ENCODE assay signal across 15 mouse cellular contexts in the genomic region with DNA sequence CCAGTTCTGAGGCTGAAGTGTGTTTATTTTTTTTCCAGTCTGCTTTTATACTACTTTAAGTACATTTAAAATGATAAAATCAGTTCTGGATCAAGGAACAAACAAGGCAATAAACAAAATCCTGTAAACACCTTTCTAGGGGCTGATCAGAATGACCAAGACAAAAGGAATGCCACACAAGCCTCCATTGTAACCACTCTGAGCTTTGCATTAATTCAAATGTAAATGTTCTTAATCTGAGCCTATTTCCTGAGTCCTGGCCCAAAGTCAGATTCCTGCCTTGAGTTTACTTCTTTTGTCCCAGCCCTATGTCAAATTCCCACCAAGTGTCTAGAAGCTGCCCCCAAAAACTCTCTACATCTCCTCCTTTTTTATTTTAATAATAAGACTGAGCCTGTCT.
"Had no signal": no experiment of that assay in that cellular context is flagged by ENCODE, and none has a peak within 500 bp of the region (broad histone marks: within the 10 kb centered on the region; RNA-seq: fewer than 3 reads in every experiment).

No protein-coding gene starts in this region.

- DNase-seq: retina, postnatal 1 day; right cerebral cortex, adult 18-20 months; right cerebral cortex, postnatal 14 days; right cerebral cortex, postnatal 25 days; right cerebral cortex, postnatal 4 days; spleen, adult 18-20 months; thymus, adult 18-20 months; thymus, adult 2 months; thymus, postnatal 14 days; thymus, postnatal 25 days; thymus, postnatal 36 days; thymus, postnatal 4 days had no signal

- H3K9me3 ChIP-seq: neural tube, embryonic 15.5 days; stomach, embryonic 15.5 days had no signal

- H3K9ac ChIP-seq: neural tube, embryonic 15.5 days; stomach, embryonic 15.5 days had no signal

- H3K27ac ChIP-seq: neural tube, embryonic 15.5 days; stomach, embryonic 15.5 days; stomach, postnatal 0 days had no signal

- H3K36me3 ChIP-seq: neural tube, embryonic 15.5 days; stomach, embryonic 15.5 days had no signal

- H3K4me1 ChIP-seq: neural tube, embryonic 15.5 days; stomach, embryonic 15.5 days had no signal

- H3K4me3 ChIP-seq: neural tube, embryonic 15.5 days; stomach, embryonic 15.5 days had no signal
